Mouse (Mus musculus) layer of hippocampus, postnatal 14 days (tissue): ENCODE data around the gene Daglb. TPM values are rescaled to one million over a fixed set of nuclear protein-coding genes. Genes with fewer than 3 reads are reported as not detected.

Experiments used
- total RNA-seq, 2 experiments: library from RNA; stranded (reverse); gene quantifications; 2 replicates each; pipeline ENCODE4 v1.2.3; 2021

Daglb gene
- total RNA-seq, 2 experiments from 2014 or later: 22.8 to 22.9 TPM

Other genes with a start within 250 kb of the Daglb start
- not detected for gene Spdye4a, start 237.7 kb upstream of the Daglb start, total RNA-seq
- gene Zfp12, start 229.4 kb upstream of the Daglb start, total RNA-seq: 10 to 100 TPM; 25.5 to 25.6 TPM
- 10 to 100 TPM; 20.1 to 20.6 TPM for gene Zfp316, start 194.6 kb upstream of the Daglb start, total RNA-seq
- gene Zfp853, start 171.0 kb upstream of the Daglb start, total RNA-seq: 1 to 10 TPM; 7.7 to 7.9 TPM
- gene E130309D02Rik, start 149.2 kb upstream of the Daglb start, total RNA-seq: 10 to 100 TPM; 20.8 to 23.1 TPM
- 10 to 100 TPM; 41.8 to 47.1 TPM for gene Zdhhc4, start 135.3 kb upstream of the Daglb start, total RNA-seq
- gene Grid2ip, start 107.2 kb upstream of the Daglb start, total RNA-seq: 1 to 10 TPM; 4.1 to 8.1 TPM
- gene Kdelr2, start 60.7 kb upstream of the Daglb start, total RNA-seq: 10 to 100 TPM; 42.9 to 49.7 TPM
- gene Rac1, start 63.5 kb downstream of the Daglb start, total RNA-seq: 100 to 1,000 TPM; 430 to 453 TPM
- gene Cyth3, start 157.9 kb downstream of the Daglb start, total RNA-seq: 10 to 100 TPM; 48.1 to 52.4 TPM